Mouse (Mus musculus) activated CD4-positive, CD25-positive, alpha-beta regulatory T cell, adult 9 weeks (primary cell): ENCODE results near the gene Polr3h. TPM values are rescaled to one million over a fixed set of nuclear protein-coding genes. Genes with fewer than 3 reads are reported as not detected.

Experiments
- polyA plus RNA-seq: library from polyadenylated mRNA; unstranded; fragments of 100-300 nt; shearing (Covaris generic); gene quantifications from one replicate; pipeline ENCODE4 v1.2.1, GENCODE M21; 2017

Polr3h gene
- polyA plus RNA-seq = 36.9 TPM

GRCm38 (mm10) chr15:81925760-81926445 is at the start of gene Polr3h:
Polr3h (minus strand) TSS chr15:81926240.

DNA sequence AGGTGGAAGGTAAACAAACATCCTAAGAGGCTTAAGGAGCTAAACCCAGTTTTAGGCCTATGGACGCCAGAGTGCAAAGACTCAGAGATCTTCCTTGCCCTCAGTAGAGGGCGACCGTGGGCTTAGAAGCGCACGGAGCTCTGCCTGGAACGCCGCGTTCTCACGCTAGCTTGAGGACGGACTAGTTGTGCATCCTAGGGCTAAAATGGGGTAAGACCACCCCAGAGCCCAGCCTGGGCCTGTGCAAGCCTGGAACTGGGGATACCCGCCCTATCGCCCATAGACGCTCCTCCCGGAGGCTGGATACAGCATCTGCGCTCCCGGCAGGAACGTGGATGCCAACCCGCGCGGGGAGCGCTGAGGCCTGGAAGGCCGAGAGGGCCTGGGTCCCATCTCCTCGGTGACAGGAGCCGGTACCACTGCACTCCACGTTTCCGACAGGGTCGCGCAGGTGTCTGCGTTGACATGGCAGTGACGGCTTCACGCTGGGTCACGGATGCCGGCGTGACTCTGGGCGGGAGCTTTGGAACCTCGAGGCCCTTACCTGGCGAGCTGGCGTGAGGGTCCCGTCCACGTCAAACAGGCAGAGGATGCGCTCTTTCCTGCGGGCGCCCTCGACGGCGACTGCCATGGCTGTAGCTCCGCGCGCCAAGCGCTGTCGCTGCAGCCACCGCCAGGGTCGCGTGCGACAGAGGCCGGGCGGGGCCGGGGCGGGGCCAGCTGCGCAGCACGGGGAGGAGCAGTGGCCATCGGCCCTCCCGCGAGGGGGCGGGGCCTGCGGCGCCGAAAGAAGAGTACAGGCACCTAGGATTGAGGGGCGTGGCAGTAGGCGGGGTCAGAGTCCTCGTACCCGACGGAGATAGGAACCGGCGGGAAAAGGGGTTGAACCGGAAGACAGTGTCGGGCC is 34.4 kb upstream of the Polr3h start, which contains the start of gene Pmm1:
Pmm1 (minus strand) TSS at position 760 of the 907 bp plus-strand sequence.

DNA sequence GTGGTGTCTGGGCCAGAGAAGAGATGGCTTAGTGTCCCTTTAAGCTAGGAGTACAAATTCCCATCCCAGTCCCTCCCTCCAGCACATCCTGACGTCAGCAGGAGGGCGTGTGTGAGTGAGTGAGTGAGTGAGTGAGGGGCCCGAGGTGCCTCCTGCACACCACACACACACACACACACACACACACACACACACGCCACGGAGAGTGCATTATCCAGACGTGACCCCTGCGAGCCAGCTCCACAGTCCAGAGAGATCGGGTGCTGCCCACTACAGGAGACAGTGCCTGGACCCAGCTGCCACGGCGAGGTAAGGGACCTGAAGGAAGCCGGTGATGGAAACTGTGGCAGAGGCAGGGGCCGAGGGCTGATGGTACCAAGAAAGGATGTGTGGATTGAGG is 10.6 kb upstream of the Polr3h start, which contains the start of gene Csdc2:
Csdc2 (plus strand) TSS at position 81 of the 400 bp plus-strand sequence.

GRCm38 (mm10) chr15:81872262-81873136 is 53.5 kb downstream of the Polr3h start, which contains the start of gene Aco2:
Aco2 (plus strand) TSS chr15:81872309.

DNA sequence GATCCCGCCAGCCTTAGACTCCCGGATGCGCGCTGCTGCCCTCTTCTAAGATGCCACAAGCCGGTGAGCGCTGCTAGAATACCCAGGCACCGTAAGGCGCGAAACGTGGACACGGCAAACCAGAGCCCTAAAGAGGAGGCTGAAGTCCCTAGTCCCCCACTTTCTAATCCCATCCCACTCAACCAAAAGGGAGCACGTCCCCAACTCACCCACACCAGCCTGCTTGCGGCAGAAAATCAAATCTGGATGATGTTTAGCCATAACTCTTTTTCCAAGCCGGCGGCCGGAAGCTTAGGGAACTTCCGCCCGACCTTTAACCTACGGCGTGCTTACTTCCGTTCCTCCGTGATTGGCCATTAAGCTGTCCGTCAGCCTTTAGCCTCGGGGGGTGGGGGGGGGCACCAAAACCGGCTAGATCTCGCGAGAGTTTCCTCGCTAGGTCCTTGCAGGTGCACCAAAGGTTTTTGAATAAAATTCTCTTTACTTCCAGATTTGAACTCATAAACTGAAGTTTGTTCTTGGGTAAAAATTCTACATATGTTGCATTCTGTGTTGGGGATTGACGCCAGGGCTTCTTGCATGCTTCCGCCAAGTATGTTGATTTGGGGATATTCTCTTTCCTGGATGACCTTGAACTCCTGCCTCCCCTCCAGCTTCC is 54.3 kb downstream of the Polr3h start, which contains the start of gene Phf5a:
Phf5a (minus strand) TSS at position 308 of the 658 bp plus-strand sequence.

DNA sequence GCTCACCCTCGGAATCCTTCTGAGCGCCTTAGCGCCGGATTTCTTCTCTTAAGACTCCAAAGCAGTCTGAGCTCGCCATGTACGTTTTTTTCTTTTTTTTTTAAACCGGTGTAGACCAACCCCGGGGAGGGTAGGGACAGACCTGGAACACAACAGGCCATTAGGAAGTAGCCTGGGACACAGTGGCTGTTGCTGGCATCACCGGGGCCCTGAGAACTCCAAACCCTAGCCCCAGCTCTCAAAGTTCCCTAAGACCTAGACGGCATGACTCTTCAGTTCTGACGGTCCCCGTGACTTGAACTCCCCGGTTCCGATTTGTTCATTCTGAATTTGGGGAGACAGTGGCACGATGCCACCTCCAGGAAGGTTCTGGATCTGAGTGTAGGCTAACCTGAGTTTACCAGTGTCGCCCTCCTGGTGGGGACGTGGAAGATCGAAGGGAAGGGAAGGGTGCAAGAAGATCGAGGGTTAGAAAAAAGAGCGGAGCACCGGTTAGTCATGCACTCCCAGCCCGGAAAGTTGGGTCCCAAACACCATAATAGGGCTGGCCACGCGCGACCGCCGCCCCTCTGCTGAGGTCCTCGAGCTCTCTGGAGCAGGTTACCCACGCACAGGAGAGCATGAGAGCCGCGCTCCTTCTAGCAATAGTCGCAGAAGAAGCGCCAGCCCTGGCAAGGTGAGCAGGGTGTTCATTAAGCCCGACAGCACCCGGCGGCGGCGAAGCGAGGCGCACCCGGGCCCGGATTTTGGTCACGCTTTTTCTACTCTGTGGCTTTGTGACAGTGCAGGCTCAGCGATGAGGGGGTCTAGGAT is 67.3 kb downstream of the Polr3h start, which contains the start of gene Tob2:
Tob2 (minus strand) TSS at position 280 of the 813 bp plus-strand sequence.

Other genes with a start within 250 kb of the Polr3h start
- gene Chadl, start 229.0 kb downstream of the Polr3h start, polyA plus RNA-seq = 4.7 TPM
- gene Zc3h7b, start 181.2 kb downstream of the Polr3h start, polyA plus RNA-seq = 6.3 TPM
- gene Rangap1, start 180.7 kb downstream of the Polr3h start, polyA plus RNA-seq = 98.3 TPM
- 13.4 TPM for gene Tef, start 123.8 kb downstream of the Polr3h start, polyA plus RNA-seq
- 79.1 TPM for gene Tob2, start 67.4 kb downstream of the Polr3h start, polyA plus RNA-seq
- 110 TPM for gene Phf5a, start 54.3 kb downstream of the Polr3h start, polyA plus RNA-seq
- 135 TPM for gene Aco2, start 53.9 kb downstream of the Polr3h start, polyA plus RNA-seq
- not detected for gene Csdc2, start 10.5 kb upstream of the Polr3h start, polyA plus RNA-seq
- 10.6 TPM for gene Pmm1, start 34.7 kb upstream of the Polr3h start, polyA plus RNA-seq
- gene 1700029P11Rik, start 54.3 kb upstream of the Polr3h start, polyA plus RNA-seq = not detected
- gene Xrcc6, start 61.6 kb upstream of the Polr3h start, polyA plus RNA-seq = 73.3 TPM
- gene Desi1, start 107.6 kb upstream of the Polr3h start, polyA plus RNA-seq = 34.1 TPM
- gene Snu13, start 121.4 kb upstream of the Polr3h start, polyA plus RNA-seq = 188 TPM
- gene 4930407I10Rik, start 132.9 kb upstream of the Polr3h start, polyA plus RNA-seq = not detected
- 0.09 TPM for gene Mei1, start 143.8 kb upstream of the Polr3h start, polyA plus RNA-seq
- gene Ccdc134, start 201.7 kb upstream of the Polr3h start, polyA plus RNA-seq = 32.2 TPM
- 169 TPM for gene Srebf2, start 220.9 kb upstream of the Polr3h start, polyA plus RNA-seq